Mouse (Mus musculus) spleen, postnatal 14 days (tissue): ENCODE results near the gene Hist3h2a.

Experiments
- DNase-seq, 2 experiments: peaks; one replicate each; pipeline ENCODE4 v3.0.0; 2021 to 2022; ENCODE audit warnings: low spot score in 2 of 2

Gene Hist3h2a

DNA sequence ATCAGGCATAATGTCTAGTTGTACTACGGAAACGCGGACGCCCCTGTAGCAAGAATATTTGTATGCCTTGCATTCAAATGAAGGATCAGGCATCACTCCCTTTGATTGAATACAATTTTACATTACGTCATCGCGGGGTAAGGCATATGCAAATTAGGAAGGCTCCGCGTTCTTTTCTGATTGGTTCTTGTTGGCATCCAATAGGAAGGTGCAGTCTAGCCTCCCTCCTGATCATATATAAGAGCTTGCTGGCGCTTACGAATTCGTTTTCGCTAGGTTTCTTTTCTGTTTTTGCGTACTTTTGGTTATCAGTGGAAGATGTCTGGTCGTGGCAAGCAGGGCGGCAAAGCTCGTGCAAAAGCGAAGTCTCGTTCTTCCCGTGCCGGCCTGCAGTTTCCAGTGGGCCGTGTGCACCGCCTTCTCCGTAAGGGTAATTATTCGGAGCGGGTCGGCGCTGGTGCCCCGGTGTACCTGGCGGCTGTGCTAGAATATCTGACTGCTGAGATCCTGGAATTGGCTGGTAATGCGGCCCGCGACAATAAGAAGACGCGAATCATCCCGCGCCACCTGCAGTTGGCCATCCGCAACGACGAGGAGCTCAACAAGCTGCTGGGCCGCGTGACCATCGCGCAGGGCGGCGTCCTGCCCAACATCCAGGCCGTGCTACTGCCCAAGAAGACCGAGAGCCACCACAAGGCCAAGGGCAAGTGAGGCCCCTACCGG, at the start of gene Hist3h2a, which contains the start of gene Trim17:
Gene Hist3h2a (plus strand): TSS at position 266 of the 723 bp plus-strand sequence.
Gene Trim17 (plus strand): TSS at position 266 of the 723 bp plus-strand sequence.
- peak; percentile 64 to 74 for DNase-seq

DNA sequence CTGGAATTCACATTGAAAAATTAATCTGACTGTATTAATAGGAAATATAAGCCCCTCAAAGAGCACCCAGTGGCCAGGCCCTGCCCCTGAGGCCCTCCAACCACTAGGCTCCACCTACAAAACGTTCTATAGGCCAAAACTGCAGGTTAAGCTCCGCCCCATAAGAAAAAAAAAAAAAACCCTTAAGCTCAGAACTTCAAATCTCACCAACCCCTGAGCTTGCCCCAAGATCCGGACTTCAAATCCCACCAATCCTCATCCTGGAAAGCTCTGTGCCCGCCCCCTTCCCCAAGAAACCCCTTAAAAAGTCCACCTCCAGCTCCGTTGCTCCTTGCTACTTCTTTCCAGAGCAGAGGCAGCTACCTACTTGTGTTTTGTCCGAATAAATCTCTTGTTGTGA, 49.6 kb upstream of the Hist3h2a start:
- no peak for DNase-seq

DNA sequence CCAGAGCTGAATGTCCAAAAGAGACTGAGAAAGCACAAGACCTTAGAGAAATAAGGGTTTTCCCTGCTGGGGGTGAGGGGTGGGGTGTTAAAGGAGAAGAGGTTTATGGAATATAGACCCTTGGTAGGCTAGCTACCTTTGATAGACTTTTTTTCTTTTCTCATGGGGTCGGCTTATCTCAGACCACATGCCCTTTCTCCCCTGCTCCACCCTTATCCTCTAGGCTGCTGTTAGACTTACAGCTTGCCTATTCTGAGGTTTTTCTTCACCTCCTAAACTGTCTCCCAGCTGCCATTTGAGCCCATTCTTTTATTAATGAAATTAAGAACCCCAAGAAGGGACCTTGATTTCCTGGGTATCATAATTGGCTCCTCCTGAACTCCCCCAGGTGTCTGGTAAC, 40.7 kb upstream of the Hist3h2a start:
- DNase-seq = no peak

DNA sequence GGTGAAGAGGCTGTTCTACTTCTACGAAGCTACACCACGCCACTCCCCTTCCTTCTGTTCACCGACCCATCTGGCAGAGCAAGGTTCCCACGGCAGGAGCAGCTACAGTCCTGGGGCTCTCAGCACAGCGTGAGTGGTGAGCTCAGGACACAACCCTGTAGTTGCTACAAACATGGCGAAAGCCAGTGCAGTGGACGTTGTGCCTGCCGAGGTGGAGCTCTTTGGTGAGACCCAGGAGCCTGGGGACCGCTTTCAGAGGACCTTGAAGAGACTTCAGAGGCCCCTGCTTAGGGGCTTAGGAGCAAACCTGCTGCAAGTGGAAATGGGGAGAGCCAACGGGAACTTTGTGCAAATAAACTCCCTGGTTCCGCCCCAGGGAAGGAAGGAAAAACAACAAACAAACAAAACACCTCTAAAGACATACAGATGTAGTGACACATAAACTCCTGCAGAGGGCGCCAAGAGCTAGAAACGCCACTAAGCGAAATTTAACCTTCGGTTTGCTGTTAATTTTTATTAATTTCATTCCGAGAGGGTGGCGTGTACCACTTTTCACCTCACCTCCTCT, 39.9 kb upstream of the Hist3h2a start:
- peak in 1 of 2 experiments; percentile 30 for DNase-seq

DNA sequence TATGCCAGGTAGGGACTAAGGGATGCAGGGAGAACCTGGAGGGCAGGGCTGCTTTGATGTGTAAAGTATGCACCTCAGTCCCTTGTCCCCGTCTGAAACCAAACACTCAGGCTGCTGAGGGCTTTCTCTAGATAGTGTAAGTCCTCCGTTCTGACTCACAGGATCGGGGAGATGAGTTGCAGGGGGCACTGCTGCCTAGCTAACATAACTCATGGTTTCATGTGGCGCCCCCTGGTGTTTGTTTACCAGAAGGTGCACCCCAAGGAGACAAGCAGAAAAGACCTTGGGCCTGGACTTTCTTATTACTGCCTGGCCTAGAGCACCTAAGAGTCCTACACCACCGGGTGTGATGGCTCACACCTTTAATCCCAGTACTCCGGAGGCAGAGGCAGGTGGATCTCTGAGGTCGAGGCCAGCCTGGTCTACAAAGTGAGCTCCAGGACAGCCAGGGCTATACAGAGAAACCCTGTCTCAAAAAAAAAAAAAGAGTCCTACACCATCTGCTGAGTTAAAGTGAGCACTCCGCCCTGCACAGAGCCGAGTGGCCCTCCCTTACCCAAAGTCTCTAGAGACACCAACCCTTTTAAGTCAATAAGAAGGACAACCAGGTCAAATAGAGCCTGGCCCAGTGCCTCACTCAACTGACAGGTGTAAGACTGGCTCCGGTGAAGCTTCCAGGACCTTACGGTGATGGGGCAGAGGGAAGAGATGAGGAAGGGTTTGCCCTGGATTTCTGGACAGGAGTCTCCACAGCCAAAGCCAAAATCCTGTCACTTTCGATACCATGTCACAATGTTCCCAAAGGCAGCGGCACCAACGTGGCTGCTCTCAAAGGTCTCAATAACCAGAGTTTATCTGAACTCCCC, 37.4 kb upstream of the Hist3h2a start:
- DNase-seq = peak; percentile 68 to 82

DNA sequence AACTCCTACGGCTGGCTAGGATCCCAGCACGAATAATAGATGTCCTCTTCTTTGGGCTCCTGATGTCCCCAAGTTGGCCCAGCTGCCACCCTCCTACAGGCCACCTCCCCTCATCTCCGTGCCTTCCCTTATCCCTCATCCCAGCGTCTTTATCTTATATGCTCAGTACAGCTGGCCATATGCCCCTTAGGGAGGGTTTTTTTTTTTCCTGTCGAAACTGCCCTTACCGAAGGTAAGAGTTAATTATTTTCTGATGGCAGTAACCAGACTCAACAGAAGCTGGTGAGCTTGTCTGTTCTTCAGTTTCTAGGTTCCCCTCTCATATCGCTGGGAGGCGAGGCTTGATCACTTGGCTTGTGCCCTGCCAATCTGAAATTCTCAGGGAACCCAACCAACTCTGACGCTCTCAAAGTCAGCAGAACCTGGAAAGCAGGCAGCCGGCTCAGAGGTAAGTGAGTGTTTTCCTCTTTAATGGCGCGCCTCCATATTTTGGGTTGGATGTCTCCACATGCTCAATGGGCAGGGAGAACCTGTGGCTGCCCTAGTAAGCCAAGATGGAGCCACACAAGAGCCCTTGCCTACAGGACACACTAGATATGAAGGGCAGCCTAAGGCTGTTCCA, 36.6 kb upstream of the Hist3h2a start, which contains the start of gene Btnl10:
Gene Btnl10 (plus strand): TSS at position 164 of the 622 bp plus-strand sequence.
- peak; percentile 44 for DNase-seq

DNA sequence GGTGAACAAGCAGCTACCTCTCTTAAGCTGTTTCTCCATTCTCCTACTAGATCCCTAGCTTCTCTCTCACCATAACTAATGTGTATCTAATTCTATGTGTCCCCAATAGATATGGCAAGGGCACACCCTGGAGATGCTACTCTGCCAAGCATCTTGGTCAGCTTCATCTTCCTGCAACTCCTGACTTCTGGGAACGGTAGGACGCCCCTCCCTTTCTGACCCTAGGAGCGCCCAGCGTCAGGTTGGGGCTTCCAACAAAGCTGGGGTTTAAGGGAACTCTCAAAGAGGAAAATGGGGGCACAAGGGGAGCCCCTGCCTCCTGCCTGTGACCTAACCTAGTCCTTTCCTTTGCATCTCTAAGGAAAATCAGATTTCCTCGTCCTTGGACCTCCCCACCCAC, 35.7 kb upstream of the Hist3h2a start:
- DNase-seq = no peak

DNA sequence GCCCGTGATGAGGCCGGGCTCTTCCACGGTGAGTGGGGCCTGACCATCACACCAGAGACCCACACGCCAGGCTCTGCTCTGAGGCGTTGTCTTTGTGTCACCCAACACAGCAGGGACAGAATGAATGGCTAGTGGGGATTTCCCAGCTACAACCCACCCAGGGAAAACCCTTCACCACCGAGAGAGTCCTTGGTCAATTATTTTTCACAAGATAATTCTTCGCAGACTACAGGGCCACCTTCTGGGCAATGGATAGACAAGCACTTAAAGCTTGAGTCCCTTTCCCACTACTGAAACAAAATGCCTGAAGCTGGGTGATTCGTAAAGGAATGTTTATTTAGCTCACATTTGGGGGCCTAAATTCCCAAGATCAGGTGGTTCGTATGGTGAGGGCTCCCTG, 32.1 kb upstream of the Hist3h2a start:
- DNase-seq = no peak

DNA sequence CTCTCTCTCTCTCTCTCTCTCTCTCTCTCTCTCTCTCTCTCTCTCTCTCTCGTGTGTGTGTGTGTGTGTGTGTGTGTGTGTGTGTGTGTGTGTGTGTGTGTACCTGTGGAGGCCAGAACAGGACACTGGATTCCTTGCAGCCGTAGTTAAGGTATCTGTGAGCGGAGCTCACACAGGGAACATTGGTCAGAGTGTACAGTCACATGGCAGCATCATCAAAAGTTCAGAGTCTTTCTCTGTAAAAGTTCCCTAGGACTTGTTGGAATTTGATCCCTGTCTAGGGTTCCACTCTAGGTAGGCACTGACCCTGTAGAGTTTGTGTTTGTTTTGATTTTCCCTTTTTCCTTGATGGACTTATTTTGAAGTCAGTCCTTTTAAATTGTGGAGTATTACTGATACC, 27.8 kb upstream of the Hist3h2a start:
- no peak for DNase-seq

DNA sequence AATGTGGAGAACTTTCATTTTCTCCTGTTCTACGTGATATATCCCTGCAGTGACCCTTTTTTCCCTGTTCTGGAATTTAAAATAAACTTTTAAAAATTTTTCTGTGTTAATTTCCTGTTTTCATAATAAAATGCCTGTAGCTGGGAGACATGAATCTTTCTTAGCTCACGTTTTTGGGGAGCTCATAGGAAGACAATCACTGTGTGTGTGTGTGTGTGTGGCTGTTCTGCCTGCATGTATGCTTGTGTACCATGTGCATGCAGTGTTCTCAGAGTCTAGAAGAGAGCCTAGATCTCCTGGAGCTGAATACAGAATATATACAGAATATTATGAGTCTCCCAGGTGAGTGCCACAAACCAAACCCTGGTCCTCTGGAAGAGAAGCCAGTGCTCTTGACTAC, 27.4 kb upstream of the Hist3h2a start:
- no peak for DNase-seq

DNA sequence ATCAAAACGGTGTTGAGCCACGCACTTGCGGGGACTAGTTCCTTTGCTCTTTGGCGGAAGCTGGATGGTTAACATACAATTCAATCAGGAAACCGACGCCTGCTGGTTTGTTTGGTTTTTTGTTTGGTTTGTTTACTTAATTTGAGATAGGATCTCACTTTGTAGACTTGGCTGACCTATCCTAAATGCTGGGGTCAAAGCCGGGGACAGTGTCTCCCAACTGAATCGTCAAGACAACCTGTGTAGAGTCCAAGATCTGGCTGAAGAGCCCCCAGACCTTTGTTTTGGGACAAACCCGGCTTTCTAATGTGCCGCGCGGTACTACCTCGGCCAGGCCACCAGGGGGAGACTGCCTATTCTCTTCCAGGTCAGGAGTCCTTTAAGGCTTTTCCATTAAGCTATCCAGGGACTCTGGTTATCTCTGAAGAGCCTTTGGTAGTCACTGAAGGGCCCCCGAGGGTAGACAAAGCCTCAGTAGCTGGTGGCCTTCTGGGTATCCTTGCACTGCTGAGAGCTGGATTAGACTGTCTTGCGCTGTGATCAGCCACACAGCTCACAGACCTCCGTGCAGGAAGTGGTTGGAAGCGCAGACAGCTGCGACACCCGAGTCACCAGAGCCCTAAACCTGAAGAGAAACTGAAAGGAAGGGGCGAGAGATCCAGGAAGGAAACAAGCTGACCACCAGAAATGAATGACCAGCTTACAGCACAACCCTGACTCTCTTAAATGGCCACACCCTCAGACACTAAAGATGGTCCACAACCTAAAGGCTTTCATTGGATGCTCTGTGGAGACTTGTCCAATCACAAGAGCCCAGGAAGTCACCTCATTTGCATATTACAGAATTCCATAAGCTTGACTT, 26.5 kb upstream of the Hist3h2a start:
- peak; percentile 48 to 62 for DNase-seq

DNA sequence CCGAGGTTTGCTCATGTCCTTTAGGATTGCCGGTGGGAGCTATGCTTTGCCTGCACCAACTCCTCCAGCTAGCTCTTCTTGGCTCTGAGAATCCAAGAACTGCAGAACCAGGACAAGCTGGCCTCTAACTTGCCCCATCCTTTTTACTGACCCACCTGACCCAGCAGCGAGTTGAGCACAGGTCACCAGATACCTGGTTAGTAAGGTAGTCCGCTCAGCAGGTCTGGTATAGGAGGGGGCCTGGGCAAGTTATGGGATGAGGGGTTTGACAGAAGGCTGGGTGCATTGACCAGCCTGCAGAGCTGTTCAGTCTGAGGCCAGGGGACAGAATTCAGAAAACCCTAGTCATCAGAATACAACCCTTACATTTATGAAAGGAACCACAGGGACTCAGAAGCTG, 25.4 kb upstream of the Hist3h2a start:
- no peak for DNase-seq

DNA sequence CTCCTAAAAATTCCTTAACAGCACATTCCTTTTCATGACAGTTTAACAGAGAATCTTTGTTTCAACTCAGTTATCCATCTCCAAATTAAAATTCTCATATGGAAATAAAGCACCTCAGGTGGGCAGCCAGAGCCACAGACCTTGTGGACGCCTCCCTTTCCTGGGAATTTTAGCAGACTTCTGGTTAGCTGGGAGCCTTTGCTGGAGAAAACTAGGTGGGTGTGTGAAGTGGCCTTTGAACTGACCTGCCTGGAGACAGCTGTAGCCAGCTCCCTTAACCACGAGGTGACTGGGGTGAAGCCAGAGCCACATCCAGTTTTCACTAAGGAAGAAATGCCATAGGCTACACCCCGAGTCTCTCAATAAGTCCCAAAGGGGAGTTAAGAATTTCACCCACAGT, 24.8 kb upstream of the Hist3h2a start:
- no peak for DNase-seq

DNA sequence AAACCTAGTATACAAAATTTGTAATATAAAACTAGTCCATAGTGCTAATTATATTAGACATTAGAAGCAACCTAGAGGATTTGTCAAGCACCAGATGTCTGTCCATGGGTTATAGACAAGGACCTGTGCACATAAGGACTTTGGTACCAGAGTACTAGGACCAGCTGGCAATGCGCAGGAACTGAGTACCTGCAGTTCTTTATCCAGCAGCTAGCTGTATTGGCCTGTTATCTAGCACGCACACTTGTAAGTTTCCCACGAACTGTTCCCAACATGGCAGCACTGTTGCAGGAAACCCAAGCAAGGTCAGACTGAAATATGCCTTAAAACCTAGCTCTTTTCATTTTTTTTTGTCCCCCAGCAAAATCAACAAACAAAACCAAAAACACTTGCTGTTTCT, 24.2 kb upstream of the Hist3h2a start:
- DNase-seq = no peak

DNA sequence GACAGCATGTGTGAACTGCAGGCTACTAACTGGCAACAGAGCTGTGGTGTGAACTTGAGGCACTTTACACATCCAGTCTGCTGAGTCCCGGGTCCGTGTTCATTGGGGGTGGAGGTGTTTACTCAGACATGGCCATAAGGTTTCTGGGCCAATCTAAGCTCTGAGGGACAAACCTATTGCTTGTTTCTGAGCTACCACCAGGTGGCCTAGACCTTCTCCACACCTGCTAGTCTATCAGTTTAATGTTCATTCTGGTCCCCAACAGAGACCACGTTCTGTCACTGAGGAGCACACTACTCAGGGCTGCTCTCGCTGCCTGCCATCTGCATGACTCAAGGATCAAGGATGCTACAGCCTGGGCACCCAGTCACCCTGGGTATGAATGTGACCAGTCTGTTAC, 22.9 kb upstream of the Hist3h2a start:
- DNase-seq = no peak

DNA sequence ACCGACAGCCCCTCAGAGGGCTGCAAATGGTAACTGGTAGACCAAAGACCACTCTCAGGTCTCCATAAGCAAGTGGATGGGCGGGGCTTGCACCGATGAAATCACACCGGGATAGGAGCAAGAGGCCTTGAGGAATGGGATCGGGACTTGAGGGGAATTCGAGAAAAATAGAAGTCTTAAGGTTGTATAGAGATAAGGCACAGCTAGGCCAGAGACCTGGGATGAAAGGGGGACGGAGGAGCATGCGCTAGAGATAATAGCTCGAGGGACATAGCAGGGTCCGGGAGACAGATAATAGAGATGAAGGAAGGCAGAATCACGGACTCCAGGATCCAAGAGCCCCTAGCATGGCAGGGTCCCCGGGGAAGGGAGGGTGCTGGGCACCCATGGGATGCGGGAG, 16.6 kb upstream of the Hist3h2a start:
- no peak for DNase-seq

DNA sequence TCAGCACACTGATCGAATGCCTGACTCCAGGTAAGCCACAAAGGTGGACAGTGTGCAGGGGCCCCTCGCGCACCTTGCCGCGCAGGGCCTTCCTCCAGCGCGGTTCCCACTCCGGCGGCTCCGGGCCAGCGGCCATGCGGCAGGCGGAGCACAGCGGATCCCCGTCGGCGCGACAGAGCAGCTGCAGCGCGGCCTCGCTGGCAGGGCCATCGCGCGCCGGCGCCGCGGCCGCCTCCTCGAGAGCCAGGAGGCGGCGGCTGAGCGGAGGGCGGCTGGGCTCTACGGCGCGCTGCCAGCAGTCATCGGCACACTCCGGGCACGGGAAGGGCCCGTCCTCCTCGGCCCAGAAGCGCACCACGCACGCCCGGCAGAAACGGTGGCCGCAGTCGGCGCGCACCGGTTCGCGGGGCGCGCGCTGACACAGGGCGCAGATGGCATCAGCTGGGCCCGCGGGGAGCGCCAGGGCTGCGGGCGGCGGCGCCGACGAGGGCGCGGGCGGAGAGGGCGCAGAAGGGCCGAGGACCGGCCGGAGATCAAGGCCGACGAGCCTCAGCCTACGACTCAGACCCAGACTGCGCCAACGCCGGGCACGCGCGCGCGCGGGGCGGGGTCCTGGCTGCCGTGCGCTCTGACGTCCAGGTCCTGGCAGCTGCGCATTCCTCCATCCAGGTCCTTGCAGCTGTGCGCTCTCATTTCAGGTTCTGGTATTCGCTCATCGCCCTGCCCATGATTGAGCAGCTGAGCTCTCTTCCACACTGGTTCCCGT, 16.0 kb upstream of the Hist3h2a start, which contains the start of gene Rnf187:
Gene Rnf187 (minus strand): TSS at position 595 of the 766 bp plus-strand sequence.
- DNase-seq = peak; percentile 82 to 87

DNA sequence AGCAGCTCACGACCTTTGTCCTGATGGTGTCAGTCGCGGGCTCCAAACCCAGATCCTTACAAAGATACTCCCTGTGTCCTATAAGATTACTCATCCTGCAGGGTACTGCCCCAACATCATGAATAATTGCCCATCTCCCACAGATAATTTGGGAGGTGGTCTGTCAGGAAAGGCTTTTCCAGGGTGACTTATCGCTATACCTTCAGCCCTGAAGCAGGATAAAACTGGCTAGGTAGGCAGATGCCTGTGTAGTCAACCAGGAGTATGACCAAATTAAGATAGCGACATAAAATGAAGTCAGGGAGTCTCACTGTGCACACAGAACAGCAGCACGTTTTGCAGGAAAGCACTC, 15.4 kb upstream of the Hist3h2a start:
- DNase-seq = no peak

DNA sequence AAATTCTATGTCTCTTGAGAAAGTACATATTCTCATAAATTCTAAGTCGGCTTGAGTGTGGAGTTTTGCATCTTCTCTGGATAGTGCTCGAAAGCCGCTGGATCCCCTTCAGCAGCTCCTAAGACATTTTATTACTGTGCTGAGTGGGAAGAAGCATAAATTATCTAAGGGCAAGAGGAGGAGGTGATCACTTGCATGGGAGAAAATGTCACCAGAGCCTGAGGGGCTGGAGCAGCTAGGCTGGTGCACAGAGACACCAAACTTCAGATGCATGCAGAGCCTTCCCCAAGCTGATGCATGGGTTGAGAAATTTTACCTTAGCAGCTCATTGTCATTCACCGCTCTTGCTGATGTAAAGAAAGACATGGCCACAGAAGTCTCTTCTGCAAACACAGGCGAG, 10.3 kb upstream of the Hist3h2a start:
- DNase-seq = no peak

DNA sequence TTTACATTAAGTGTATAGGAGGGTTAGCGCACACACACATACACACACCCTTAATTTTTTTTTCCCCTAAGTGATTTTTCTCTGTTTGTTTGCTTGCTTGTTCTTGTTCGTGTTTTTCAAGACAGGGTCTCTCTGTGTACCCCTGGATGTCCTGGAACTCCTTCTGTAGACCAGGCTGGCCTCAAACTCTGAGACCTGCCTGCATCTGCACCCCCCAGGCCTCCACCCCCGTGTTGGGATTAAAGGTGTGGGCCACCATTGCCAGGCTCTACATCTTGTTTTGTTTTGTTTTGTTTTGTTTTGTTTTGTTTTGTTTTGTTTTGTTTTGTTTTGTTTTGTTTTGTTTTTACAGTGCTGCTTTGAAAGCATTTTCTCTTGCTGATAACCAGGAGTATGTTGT, 7.2 kb upstream of the Hist3h2a start:
- DNase-seq = no peak
